Mouse (Mus musculus): ENCODE measurements around the gene Sim2. TPM values are rescaled to one million over a fixed set of nuclear protein-coding genes. Genes with fewer than 3 reads are reported as not detected.

Sim2 gene
- polyA plus RNA-seq, 1 experiment from 2014 or later, result 0.39 TPM

- no peak for ATAC-seq (ENCODE audit: low FRiP score)
- H3K4me2 ChIP-seq (replicated peaks; ENCODE audit: low read depth, low read length), result no peak overlapping the region
- H3K9ac ChIP-seq (ENCODE audit: low read depth, low read length), result no peak overlapping the region
- DNase-seq (ENCODE audit: low spot score), result no peak
- H3K4me1 ChIP-seq (replicated peaks; ENCODE audit: control insufficient read depth, insufficient read depth, low read length), result no peaks in the 10 kb centered on the region; the same call in 1 of the 2 replicates
- no peaks in the 10 kb centered on the region for H3K36me3 ChIP-seq (ENCODE audit: control insufficient read depth, insufficient read depth, low read length)
- no peak overlapping the region for H3K4me3 ChIP-seq (ENCODE audit: low read depth, low read length)
- H3K9me3 ChIP-seq (ENCODE audit: control insufficient read depth, low read length), result no peaks in the 10 kb centered on the region
- no peak overlapping the region for H3K27ac ChIP-seq (ENCODE audit: low read depth, low read length)
- no peaks in the 10 kb centered on the region for H3K27me3 ChIP-seq (ENCODE audit: control insufficient read depth, insufficient read depth, low read length)
- 79% methylated on average over 10 of the region's 10 CpGs for WGBS
These were observed 56.0 kb downstream of the Sim2 start for GRCm38 (mm10) chr16:94140746-94141145.

GRCm38 (mm10) chr16:94143325-94143724 lies 58.6 kb downstream of the Sim2 start:
- Histone ChIP-seq H3K4me3 (ENCODE audit: low read depth, low read length) (no peak overlapping the region), H3K27ac (ENCODE audit: low read depth, low read length) (no peak overlapping the region), H3K4me1 (replicated peaks; ENCODE audit: control insufficient read depth, insufficient read depth, low read length) (no peaks in the 10 kb centered on the region; the same call in 1 of the 2 replicates), H3K4me2 (replicated peaks; ENCODE audit: low read depth, low read length) (no peak overlapping the region), H3K9me3 (ENCODE audit: control insufficient read depth, low read length) (no peaks in the 10 kb centered on the region), H3K36me3 (ENCODE audit: control insufficient read depth, insufficient read depth, low read length) (no peaks in the 10 kb centered on the region), H3K27me3 (ENCODE audit: control insufficient read depth, insufficient read depth, low read length) (no peaks in the 10 kb centered on the region), H3K9ac (ENCODE audit: low read depth, low read length) (no peak overlapping the region)
- ATAC-seq (ENCODE audit: low FRiP score) (no peak), DNase-seq (ENCODE audit: low spot score) (peak; percentile 20)
- WGBS, result 42% methylated on average over 10 of the region's 10 CpGs

DNA sequence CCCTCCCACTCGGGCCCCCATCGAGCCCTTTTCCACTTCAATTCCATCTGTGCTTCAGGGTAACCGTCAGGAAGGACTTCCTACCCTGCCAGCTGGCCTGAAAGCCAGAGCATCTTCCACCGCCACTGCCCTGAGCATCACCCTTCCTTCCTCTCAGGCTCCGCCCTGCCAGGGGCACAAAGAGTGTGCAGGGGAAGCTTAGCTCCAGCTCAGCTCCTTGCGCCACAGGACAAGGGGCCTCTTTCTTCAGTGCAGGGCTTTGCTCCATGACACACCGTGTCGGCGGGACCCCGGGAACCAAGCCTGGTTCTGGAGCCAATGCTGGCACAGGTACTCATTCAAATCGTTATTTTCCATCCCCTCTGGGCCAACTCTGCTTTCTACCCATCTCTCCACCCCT lies 63.4 kb downstream of the Sim2 start:
- no peak for ATAC-seq (ENCODE audit: low FRiP score)
- Histone ChIP-seq H3K27me3 (ENCODE audit: control insufficient read depth, insufficient read depth, low read length) (no peaks in the 10 kb centered on the region), H3K4me1 (replicated peaks; ENCODE audit: control insufficient read depth, insufficient read depth, low read length) (0 out of 2 replicates have a peak, but pooled peaks cover 5% of the 10 kb centered on the region), H3K9ac (ENCODE audit: low read depth, low read length) (no peak overlapping the region), H3K4me2 (replicated peaks; ENCODE audit: low read depth, low read length) (no peak overlapping the region), H3K4me3 (ENCODE audit: low read depth, low read length) (no peak overlapping the region), H3K27ac (ENCODE audit: low read depth, low read length) (no peak overlapping the region), H3K9me3 (ENCODE audit: control insufficient read depth, low read length) (no peaks in the 10 kb centered on the region), H3K36me3 (ENCODE audit: control insufficient read depth, insufficient read depth, low read length) (no peaks in the 10 kb centered on the region)
- 45% methylated on average over 11 of the region's 11 CpGs for WGBS
- DNase-seq (ENCODE audit: low spot score), result peak; percentile 43

GRCm38 (mm10) chr16:94150125-94151103 lies 65.7 kb downstream of the Sim2 start:
- no peak for DNase-seq (ENCODE audit: low spot score)
- WGBS, result 82% methylated on average over 15 of the region's 15 CpGs
- H3K27ac ChIP-seq (ENCODE audit: low read depth, low read length), result no peak overlapping the region
- H3K27me3 ChIP-seq (ENCODE audit: control insufficient read depth, insufficient read depth, low read length), result peaks cover 2% of the 10 kb centered on the region; the same call in 1 of the 2 replicates
- H3K4me2 ChIP-seq (replicated peaks; ENCODE audit: low read depth, low read length), result no peak overlapping the region
- peaks cover 10% of the 10 kb centered on the region for H3K4me1 ChIP-seq (replicated peaks; ENCODE audit: control insufficient read depth, insufficient read depth, low read length)
- no peak overlapping the region for H3K9ac ChIP-seq (ENCODE audit: low read depth, low read length)
- H3K36me3 ChIP-seq (ENCODE audit: control insufficient read depth, insufficient read depth, low read length), result no peaks in the 10 kb centered on the region
- ATAC-seq (ENCODE audit: low FRiP score), result no peak
- H3K4me3 ChIP-seq (ENCODE audit: low read depth, low read length), result no peak overlapping the region
- no peaks in the 10 kb centered on the region for H3K9me3 ChIP-seq (ENCODE audit: control insufficient read depth, low read length)

- Histone ChIP-seq H3K9me3 (ENCODE audit: control insufficient read depth, low read length) (no peaks in the 10 kb centered on the region), H3K36me3 (ENCODE audit: control insufficient read depth, insufficient read depth, low read length) (no peaks in the 10 kb centered on the region), H3K4me3 (ENCODE audit: low read depth, low read length) (no peak overlapping the region), H3K4me1 (replicated peaks; ENCODE audit: control insufficient read depth, insufficient read depth, low read length) (peaks cover 10% of the 10 kb centered on the region), H3K27ac (ENCODE audit: low read depth, low read length) (no peak overlapping the region), H3K4me2 (replicated peaks; ENCODE audit: low read depth, low read length) (no peak overlapping the region), H3K27me3 (ENCODE audit: control insufficient read depth, insufficient read depth, low read length) (peaks cover 2% of the 10 kb centered on the region), H3K9ac (ENCODE audit: low read depth, low read length) (0 out of 2 replicates have a peak overlapping the region, but pooled peaks have one; percentile 13)
- WGBS, result 20% methylated on average over 14 of the region's 14 CpGs
- DNase-seq (ENCODE audit: low spot score), result peak; percentile 39
- peak; percentile 62 for ATAC-seq (ENCODE audit: low FRiP score)
These were observed 70.4 kb downstream of the Sim2 start for GRCm38 (mm10) chr16:94155041-94155653.

GRCm38 (mm10) chr16:94157819-94158218 lies 73.1 kb downstream of the Sim2 start:
- ATAC-seq (ENCODE audit: low FRiP score), result no peak
- Histone ChIP-seq H3K9me3 (ENCODE audit: control insufficient read depth, low read length) (no peaks in the 10 kb centered on the region), H3K36me3 (ENCODE audit: control insufficient read depth, insufficient read depth, low read length) (no peaks in the 10 kb centered on the region), H3K4me3 (ENCODE audit: low read depth, low read length) (no peak overlapping the region), H3K27me3 (ENCODE audit: control insufficient read depth, insufficient read depth, low read length) (peaks cover 2% of the 10 kb centered on the region), H3K27ac (ENCODE audit: low read depth, low read length) (no peak overlapping the region), H3K4me2 (replicated peaks; ENCODE audit: low read depth, low read length) (no peak overlapping the region), H3K4me1 (replicated peaks; ENCODE audit: control insufficient read depth, insufficient read depth, low read length) (peaks cover 9% of the 10 kb centered on the region), H3K9ac (ENCODE audit: low read depth, low read length) (no peak overlapping the region)
- 85% methylated on average over 8 of the region's 8 CpGs for WGBS
- DNase-seq (ENCODE audit: low spot score), result no peak

DNA sequence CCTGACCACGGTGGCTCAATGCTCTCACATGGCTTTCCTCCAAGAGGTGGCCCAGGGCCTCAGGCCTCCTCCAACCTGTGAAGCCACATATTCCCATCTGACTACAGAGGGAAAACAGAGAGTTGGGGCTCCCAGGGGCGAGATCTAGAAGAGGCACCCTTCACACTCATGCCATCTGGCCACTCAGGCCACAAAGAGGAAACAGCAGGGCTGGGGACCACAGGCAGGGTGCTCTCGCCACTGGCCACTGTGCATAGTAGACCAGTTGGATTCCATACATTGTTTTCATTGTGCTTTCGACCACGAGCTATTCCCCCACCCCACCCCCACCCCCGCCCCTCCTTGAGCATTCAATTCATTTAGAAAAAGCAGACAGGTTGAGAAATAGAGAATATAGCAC lies 77.3 kb downstream of the Sim2 start:
- Histone ChIP-seq H3K27ac (ENCODE audit: low read depth, low read length) (no peak overlapping the region), H3K4me3 (ENCODE audit: low read depth, low read length) (no peak overlapping the region), H3K4me1 (replicated peaks; ENCODE audit: control insufficient read depth, insufficient read depth, low read length) (no peaks in the 10 kb centered on the region; the same call in 1 of the 2 replicates), H3K4me2 (replicated peaks; ENCODE audit: low read depth, low read length) (no peak overlapping the region), H3K9me3 (ENCODE audit: control insufficient read depth, low read length) (no peaks in the 10 kb centered on the region), H3K36me3 (ENCODE audit: control insufficient read depth, insufficient read depth, low read length) (no peaks in the 10 kb centered on the region), H3K27me3 (ENCODE audit: control insufficient read depth, insufficient read depth, low read length) (no peaks in the 10 kb centered on the region), H3K9ac (ENCODE audit: low read depth, low read length) (no peak overlapping the region)
- 32% methylated on average over 6 of the region's 6 CpGs for WGBS
- DNase-seq (ENCODE audit: low spot score) (no peak), ATAC-seq (ENCODE audit: low FRiP score) (no peak)

- ATAC-seq (ENCODE audit: low FRiP score) (no peak), DNase-seq (ENCODE audit: low spot score) (no peak)
- Histone ChIP-seq H3K27ac (ENCODE audit: low read depth, low read length) (no peak overlapping the region), H3K36me3 (ENCODE audit: control insufficient read depth, insufficient read depth, low read length) (no peaks in the 10 kb centered on the region), H3K9ac (ENCODE audit: low read depth, low read length) (no peak overlapping the region), H3K4me1 (replicated peaks; ENCODE audit: control insufficient read depth, insufficient read depth, low read length) (no peaks in the 10 kb centered on the region; the same call in 1 of the 2 replicates), H3K9me3 (ENCODE audit: control insufficient read depth, low read length) (no peaks in the 10 kb centered on the region), H3K4me2 (replicated peaks; ENCODE audit: low read depth, low read length) (no peak overlapping the region), H3K27me3 (ENCODE audit: control insufficient read depth, insufficient read depth, low read length) (no peaks in the 10 kb centered on the region), H3K4me3 (ENCODE audit: low read depth, low read length) (no peak overlapping the region)
- 89% methylated on average over 11 of the region's 11 CpGs for WGBS
These were observed 78.3 kb downstream of the Sim2 start for GRCm38 (mm10) chr16:94163051-94163450.
